Mouse (Mus musculus) adrenal gland, adult (tissue): Measurements from ENCODE around the gene Hoxd3.

ENCODE experiments used
- DNase-seq, 2 experiments: peaks; one replicate each; pipeline ENCODE4 v3.0.0; 2022 to 2023; ENCODE audit warnings: low spot score in 1 of 2; ENCODE audit not compliant: inconsistent age in 2 of 2

The Hoxd3 gene

GRCm38 (mm10) chr2:74740311-74741091 lies 28.8 kb downstream of the Hoxd3 start:
- peak in 1 of 2 experiments; percentile 78 for DNase-seq

- DNase-seq: no peak
Measured at GRCm38 (mm10) chr2:74741252-74741978, 29.7 kb downstream of the Hoxd3 start.

DNA sequence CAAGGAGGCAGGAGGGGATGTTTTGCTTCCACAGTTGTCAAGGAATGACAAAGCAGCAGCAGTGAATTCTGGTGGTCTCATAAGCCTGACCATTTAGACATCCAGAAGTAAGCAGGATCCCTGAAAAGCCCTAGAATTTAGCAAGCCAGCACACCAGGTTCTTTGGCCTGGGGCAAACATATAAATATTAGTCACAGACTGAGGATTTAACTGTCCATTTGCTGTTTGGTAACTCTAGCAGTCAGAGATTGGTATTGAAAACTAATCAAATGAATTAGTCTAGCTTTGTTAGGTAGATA lies 30.2 kb downstream of the Hoxd3 start:
- no peak for DNase-seq

- DNase-seq: no peak
Measured at GRCm38 (mm10) chr2:74745540-74746297, 34.0 kb downstream of the Hoxd3 start.

GRCm38 (mm10) chr2:74746298-74746921 lies 34.7 kb downstream of the Hoxd3 start:
- DNase-seq: no peak

DNA sequence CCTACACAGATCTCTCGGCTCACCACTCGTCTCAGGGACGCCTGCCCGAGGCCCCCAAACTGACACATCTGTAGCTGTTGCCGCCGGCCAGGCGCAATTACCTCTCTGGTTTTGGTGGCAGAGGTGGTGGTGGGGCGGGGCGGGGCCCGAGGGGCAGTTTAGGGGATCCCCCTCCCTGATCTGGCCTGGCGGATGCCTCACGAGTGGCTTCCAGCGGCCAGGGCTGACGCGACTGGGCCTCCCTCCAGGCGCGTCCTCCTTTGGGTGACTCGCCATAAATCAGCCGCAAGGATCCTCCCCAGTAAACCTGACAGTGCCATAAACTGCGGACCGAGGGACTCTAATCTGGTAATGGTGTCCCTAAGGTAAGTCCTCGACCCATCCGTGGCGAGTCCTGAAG lies 35.3 kb downstream of the Hoxd3 start:
- peak in 1 of 2 experiments; percentile 62 for DNase-seq

DNA sequence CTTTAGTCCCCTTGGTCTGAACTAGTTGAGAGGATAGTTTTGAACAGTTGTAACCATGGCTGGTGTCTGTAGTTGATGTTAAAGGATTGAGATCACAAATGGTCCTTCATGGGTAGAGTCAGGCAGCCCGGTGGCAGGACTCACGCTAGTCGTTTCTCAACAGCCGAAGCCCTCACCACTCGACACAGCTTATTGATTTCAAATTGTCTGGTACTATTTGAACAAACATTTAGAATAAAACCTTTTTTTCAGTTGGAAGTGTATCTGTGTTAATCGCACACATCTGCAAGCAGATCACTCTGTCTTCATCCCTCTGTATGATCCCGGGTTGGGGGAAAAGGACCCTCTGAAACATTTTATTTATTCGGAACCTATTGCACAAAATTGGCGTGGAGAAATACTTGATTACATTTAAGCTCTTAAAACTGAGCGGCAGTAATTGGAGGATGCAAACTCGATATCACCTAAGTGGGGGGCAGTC lies 36.0 kb downstream of the Hoxd3 start:
- no peak for DNase-seq

DNA sequence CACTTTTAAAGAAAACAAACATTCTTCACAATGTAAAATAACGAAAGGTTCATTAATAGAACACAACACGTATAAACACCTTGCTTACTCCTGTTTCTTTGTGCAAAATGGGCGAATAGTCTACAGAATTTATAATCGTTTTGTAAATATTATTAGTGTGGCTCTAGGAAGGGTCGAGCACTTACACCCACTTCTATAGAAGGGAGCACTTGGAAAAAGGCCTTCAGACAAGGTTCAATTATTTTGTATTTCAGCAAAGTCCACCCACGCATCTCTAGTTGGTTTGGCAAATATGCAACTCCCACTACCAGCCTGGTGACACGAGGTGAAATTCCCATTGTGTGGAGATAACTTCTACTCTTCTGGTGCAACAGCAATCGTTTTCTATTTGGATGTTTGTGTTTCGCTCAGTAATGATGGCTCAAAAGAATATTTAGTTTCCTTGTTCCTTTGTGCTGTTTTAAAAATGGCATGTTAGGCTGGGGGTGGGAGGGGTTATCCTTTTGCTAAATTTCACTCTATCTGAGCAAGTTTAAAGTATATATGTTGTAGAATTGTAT lies 36.8 kb downstream of the Hoxd3 start:
- DNase-seq: no peak

DNA sequence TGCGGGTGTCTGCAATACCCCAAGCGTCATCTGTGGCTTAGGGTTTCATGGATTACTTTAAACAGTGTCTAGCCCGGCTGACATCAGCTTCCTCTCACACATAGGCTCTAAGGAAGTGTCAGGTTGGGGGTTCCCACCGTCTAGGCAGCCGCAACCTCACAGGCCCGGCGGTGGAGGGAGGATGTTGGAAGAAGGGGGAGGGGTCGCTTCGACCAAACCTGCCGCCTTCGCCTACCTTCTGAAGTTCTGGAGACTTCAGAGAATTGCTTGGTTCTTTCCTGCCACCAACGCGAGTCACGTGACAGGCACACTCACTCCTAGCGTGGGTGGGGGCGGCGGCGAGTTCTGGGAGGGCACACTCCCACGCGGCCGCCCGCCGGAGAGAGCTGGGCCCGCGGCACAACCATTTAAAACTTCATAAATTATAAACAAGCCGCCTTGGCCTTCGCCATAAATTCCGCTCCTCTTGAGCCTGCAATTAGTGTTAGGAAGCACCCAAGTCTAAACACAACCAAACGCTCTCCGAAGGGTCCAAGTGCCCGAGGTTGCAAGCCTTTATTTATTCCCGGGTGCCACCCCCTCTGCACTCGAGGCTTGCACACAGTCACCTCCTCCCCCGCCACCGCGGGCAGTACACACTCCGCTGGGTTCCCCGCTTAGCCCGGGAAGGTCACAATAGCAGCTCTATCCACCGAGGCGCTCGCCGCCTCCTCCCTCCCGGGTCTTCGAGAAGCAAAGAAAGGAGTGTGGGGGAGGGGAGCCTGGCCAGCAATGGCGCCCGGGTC lies 37.8 kb downstream of the Hoxd3 start:
- peak; percentile 55 to 81 for DNase-seq

- DNase-seq: no peak
Measured at GRCm38 (mm10) chr2:74750731-74751250, 39.1 kb downstream of the Hoxd3 start.

- no peak for DNase-seq
Measured at GRCm38 (mm10) chr2:74751861-74752260, 40.1 kb downstream of the Hoxd3 start.

- DNase-seq: no peak
Measured at GRCm38 (mm10) chr2:74752431-74753174, 40.9 kb downstream of the Hoxd3 start.

GRCm38 (mm10) chr2:74753175-74753523 lies 41.4 kb downstream of the Hoxd3 start:
- no peak for DNase-seq

GRCm38 (mm10) chr2:74753711-74754110 lies 42.0 kb downstream of the Hoxd3 start:
- peak in 1 of 2 experiments; percentile 47 for DNase-seq

GRCm38 (mm10) chr2:74760146-74760545 lies 48.4 kb downstream of the Hoxd3 start:
- no peak for DNase-seq

DNA sequence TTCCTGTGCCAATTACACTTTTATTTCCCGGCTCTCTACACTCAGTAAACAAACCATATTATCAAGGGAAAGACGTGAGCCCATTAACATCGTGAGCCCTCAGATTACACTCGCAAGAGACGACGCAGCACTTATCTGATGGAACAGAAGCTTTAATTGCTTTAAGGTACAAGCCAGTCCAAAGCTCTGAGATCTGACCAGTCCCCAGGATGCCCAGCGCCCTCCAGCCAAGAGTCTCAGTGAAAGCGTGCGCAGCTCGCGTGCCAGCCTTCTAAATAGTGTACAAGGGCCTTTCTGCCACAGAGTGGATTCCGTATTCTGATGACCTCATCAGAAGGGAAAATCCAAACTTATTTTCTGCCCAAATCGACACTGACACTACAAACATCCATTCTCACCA lies 50.2 kb downstream of the Hoxd3 start:
- no peak for DNase-seq

DNA sequence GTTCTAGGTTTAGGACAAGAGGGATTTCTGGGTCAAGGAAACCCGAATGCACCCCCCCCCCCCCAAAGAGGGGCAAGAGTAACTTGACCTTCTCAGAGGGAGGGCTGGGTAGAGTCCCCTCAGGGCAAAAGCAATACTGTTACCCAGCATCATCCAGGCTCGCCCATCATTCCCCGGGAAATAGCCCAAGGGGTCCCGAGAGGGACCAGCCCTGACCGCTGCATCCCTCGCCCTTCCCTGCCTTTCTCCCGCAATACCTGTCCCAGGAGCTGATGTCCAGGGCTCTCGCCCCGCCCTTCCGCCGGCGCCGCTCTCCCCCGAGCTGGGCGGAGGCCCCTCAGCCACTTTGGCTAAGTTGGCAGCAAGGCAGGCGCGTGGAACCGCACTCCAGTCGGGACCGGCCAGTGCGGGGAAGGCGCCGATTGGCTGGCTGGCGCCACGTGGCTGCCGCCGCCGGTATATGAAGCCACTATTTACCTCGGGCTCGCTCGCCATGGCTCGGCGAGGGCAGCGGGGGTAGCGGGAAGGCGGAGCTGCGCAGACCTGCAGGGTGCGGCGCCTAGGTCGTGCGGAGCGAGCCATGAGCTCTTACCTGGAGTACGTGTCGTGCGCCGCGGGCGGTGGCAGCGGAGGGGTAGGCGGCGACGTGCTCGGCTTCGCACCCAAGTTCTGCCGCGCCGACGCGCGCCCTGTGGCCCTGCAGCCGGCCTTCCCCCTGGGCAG lies 51.0 kb downstream of the Hoxd3 start, which contains the start of gene Hoxd1:
TSS of gene Hoxd1 (plus strand) at position 459 of the 723 bp plus-strand sequence.
- peak; percentile 51 to 78 for DNase-seq

DNA sequence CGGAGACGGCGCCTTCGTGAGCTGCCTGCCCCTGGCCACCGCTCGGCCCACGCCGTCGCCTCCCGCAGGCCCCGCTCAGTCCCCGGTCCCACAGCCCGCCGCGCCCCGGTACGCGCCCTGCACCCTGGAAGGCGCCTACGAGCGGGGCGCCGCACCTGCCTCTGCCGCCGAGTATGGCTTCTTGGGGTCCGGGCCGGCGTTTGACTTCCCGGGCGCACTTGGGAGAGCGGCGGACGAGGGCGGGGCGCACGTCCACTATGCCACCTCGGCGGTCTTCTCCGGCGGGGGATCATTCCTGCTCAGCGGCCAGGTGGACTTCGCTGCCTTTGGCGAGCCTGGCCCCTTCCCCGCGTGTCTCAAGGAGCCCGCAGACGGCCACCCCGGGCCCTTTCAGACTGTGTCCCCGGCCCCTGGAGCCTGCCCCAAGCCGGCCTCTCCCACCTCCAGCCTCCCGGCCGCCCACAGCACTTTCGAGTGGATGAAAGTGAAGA lies 51.6 kb downstream of the Hoxd3 start:
- DNase-seq: no peak
